Mouse (Mus musculus) liver, embryonic 14.5 days (tissue): ENCODE results near the gene Tulp2.

ENCODE experiments used
- CTCF ChIP-seq: IDR thresholded peaks from 2 replicates; pipeline ENCODE4 v1.5.1; 2016; ENCODE audit warnings: antibody characterized with exemption, low read depth, control low read depth
- EP300 ChIP-seq: IDR thresholded peaks from 2 replicates; pipeline ENCODE4 v1.6.1; 2016; ENCODE audit warnings: antibody characterized with exemption, low read depth

GRCm38 (mm10) chr7:45550821-45551511 is 69.3 kb downstream of the Tulp2 start:
- TF ChIP-seq CTCF (no peak), EP300 (no peak)
